Mouse (Mus musculus): Measurements from ENCODE around the gene Ccr6. TPM values are rescaled to one million over a fixed set of nuclear protein-coding genes. Genes with fewer than 3 reads are reported as not detected.
"Not testable (repeated sequence)": the region's sequence is repeated elsewhere in the genome, so short reads cannot be mapped to it uniquely, and the experiment has no call there.

The Ccr6 gene
- polyA plus RNA-seq, 1 experiment: not detected

DNA sequence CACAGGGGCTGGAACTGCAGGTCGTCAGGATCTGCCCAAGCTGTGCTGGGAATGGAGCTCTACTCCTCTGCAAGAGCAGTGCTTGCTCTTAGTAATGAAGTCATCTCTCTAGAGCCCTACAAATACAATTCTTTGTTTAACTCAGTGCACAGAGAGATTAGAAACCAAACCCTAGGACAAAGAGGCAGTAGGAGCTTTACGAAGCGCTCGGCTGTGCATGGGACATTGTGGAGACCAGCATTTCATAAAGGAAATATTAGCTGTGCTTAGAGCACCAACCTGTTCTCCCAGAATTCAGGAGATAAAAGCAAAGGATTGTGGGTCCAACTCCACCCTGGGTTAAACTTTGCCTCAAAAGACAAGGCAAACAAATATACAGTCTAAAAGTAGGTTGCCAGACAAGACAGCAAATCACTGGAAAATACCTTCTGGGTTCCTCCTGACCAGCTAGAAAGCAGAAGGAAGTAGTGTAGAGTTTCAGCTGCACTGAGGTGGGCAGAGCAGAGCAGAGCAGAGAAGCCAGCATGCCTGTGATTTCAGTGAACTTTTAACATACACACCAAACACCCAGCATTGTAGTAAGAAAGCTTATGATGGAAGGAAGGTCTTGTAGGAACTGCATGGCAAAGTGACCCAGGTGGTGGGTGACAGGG, 10.4 kb downstream of the Ccr6 start:
- H3K27ac ChIP-seq (ENCODE audit: insufficient read depth, low read depth, low read length): no peak overlapping the region
- TF ChIP-seq CTCF (IDR thresholded peaks at IDR 0.05; ENCODE audit: low read depth, low read length) (no peak), POLR2A (IDR thresholded peaks at IDR 0.05; ENCODE audit: borderline replicate concordance, low read depth, low read length) (no peak)
- no peaks in the 10 kb centered on the region for H3K4me1 ChIP-seq (ENCODE audit: control insufficient read depth, insufficient read depth, low read length)
- H3K4me3 ChIP-seq (ENCODE audit: insufficient read depth, low read length): no peak overlapping the region

DNA sequence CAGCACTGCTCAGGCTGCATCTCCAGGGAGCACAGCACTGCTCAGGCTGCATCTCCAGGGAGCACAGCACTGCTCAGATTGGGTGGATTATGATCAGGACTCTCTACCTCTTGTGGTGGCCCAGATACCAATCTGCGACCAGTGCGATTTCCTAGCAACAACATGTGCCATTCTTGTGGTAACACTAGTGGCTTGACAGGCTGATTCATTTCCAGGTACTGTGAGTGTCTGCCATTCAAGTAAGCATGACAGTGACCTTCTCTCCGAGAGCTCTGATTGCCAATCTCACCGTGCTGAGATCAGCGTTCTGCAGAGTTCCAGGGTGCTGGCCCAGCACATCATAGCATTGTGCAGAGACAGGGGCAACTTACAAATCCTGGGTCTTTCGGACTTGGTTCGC, 15.9 kb downstream of the Ccr6 start:
- no peak for TF ChIP-seq CTCF (IDR thresholded peaks at IDR 0.05; ENCODE audit: low read depth, low read length)
- TF ChIP-seq POLR2A (IDR thresholded peaks at IDR 0.05; ENCODE audit: borderline replicate concordance, low read depth, low read length): no peak
- no peak overlapping the region for H3K27ac ChIP-seq (ENCODE audit: insufficient read depth, low read depth, low read length)
- no peak overlapping the region for H3K4me3 ChIP-seq (ENCODE audit: insufficient read depth, low read length)
- no peaks in the 10 kb centered on the region for H3K4me1 ChIP-seq (ENCODE audit: control insufficient read depth, insufficient read depth, low read length)

GRCm38 (mm10) chr17:8254268-8254667, 18.4 kb downstream of the Ccr6 start:
- H3K4me3 ChIP-seq (ENCODE audit: insufficient read depth, low read length): no peak overlapping the region
- TF ChIP-seq POLR2A (IDR thresholded peaks at IDR 0.05; ENCODE audit: borderline replicate concordance, low read depth, low read length) (no peak), CTCF (IDR thresholded peaks at IDR 0.05; ENCODE audit: low read depth, low read length) (no peak)
- H3K4me1 ChIP-seq (ENCODE audit: control insufficient read depth, insufficient read depth, low read length): no peaks in the 10 kb centered on the region
- H3K27ac ChIP-seq (ENCODE audit: insufficient read depth, low read depth, low read length): no peak overlapping the region

DNA sequence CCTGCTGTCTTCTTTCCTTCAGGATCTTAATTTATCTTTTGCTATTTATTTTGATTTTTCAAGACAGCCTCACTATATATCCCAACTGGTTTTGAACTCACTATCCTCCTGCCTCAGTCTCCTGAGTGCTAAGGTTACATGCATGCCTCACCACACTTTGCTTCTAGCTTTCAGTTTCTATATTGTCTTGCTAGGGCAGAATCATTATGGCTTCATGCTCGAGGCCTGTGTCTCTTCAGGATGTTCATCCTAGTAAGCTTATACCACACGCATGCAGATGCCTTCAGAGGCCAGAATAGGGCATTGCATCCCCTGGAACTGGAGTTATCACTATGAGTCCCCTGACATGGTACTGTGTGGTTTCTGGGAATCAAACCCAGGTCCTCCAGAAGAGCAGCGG, 19.1 kb downstream of the Ccr6 start:
- H3K4me3 ChIP-seq (ENCODE audit: insufficient read depth, low read length): no peak overlapping the region
- TF ChIP-seq CTCF (IDR thresholded peaks at IDR 0.05; ENCODE audit: low read depth, low read length): no peak
- TF ChIP-seq POLR2A (IDR thresholded peaks at IDR 0.05; ENCODE audit: borderline replicate concordance, low read depth, low read length): no peak
- H3K27ac ChIP-seq (ENCODE audit: insufficient read depth, low read depth, low read length): no peak overlapping the region
- no peaks in the 10 kb centered on the region for H3K4me1 ChIP-seq (ENCODE audit: control insufficient read depth, insufficient read depth, low read length)

DNA sequence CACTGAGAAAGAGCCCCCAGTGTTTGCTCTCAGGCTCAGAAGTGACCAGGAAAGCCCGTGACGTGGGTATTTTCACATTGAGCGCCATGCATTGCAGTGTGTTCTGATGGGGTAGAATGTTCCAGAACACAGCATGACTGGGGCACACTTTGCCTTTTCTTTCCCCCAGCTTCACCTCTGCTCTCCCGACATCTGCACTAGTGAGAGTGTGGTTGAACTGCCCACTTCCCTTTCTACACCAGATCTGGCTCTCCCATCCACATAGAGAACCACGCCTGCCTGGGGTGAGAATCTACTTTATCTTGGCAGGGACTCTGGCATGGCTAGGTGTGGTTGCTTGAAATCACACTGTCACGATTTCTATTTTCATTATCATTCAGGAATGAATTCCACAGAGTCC, 19.7 kb downstream of the Ccr6 start:
- no peak overlapping the region for H3K27ac ChIP-seq (ENCODE audit: insufficient read depth, low read depth, low read length)
- no peak overlapping the region for H3K4me3 ChIP-seq (ENCODE audit: insufficient read depth, low read length)
- H3K4me1 ChIP-seq (ENCODE audit: control insufficient read depth, insufficient read depth, low read length): no peaks in the 10 kb centered on the region
- TF ChIP-seq POLR2A (IDR thresholded peaks at IDR 0.05; ENCODE audit: borderline replicate concordance, low read depth, low read length): no peak
- no peak for TF ChIP-seq CTCF (IDR thresholded peaks at IDR 0.05; ENCODE audit: low read depth, low read length)

- Histone ChIP-seq H3K27ac (ENCODE audit: insufficient read depth, low read depth, low read length) (no peak overlapping the region), H3K4me1 (ENCODE audit: control insufficient read depth, insufficient read depth, low read length) (no peaks in the 10 kb centered on the region), H3K4me3 (ENCODE audit: insufficient read depth, low read length) (no peak overlapping the region)
- no peak for TF ChIP-seq CTCF (IDR thresholded peaks at IDR 0.05; ENCODE audit: low read depth, low read length)
- no peak for TF ChIP-seq POLR2A (IDR thresholded peaks at IDR 0.05; ENCODE audit: borderline replicate concordance, low read depth, low read length)
Measured at GRCm38 (mm10) chr17:8256982-8257381, 21.1 kb downstream of the Ccr6 start.

- peak overlapping the region; percentile 15; the same call in 1 of the 2 replicates for H3K27ac ChIP-seq (ENCODE audit: insufficient read depth, low read depth, low read length)
- not testable (repeated sequence) for H3K4me1 ChIP-seq (ENCODE audit: control insufficient read depth, insufficient read depth, low read length); H3K4me3 ChIP-seq (ENCODE audit: insufficient read depth, low read length)
Measured at GRCm38 (mm10) chr17:8264638-8265037, 28.8 kb downstream of the Ccr6 start.

GRCm38 (mm10) chr17:8272054-8272749, 36.4 kb downstream of the Ccr6 start:
- Histone ChIP-seq H3K4me3 (ENCODE audit: insufficient read depth, low read length) (no peak overlapping the region), H3K27ac (ENCODE audit: insufficient read depth, low read depth, low read length) (no peak overlapping the region), H3K4me1 (ENCODE audit: control insufficient read depth, insufficient read depth, low read length) (peaks cover 40% of the 10 kb centered on the region)
- TF ChIP-seq CTCF (IDR thresholded peaks at IDR 0.05; ENCODE audit: low read depth, low read length): no peak
- no peak for TF ChIP-seq POLR2A (IDR thresholded peaks at IDR 0.05; ENCODE audit: borderline replicate concordance, low read depth, low read length)

- TF ChIP-seq CTCF (IDR thresholded peaks at IDR 0.05; ENCODE audit: low read depth, low read length) (no peak), POLR2A (IDR thresholded peaks at IDR 0.05; ENCODE audit: borderline replicate concordance, low read depth, low read length) (no peak)
- Histone ChIP-seq H3K4me1 (ENCODE audit: control insufficient read depth, insufficient read depth, low read length) (peaks cover 40% of the 10 kb centered on the region), H3K27ac (ENCODE audit: insufficient read depth, low read depth, low read length) (no peak overlapping the region), H3K4me3 (ENCODE audit: insufficient read depth, low read length) (no peak overlapping the region)
Measured at GRCm38 (mm10) chr17:8272951-8273350, 37.1 kb downstream of the Ccr6 start.

- Histone ChIP-seq H3K4me3 (ENCODE audit: insufficient read depth, low read length) (no peak overlapping the region), H3K27ac (ENCODE audit: insufficient read depth, low read depth, low read length) (no peak overlapping the region), H3K4me1 (ENCODE audit: control insufficient read depth, insufficient read depth, low read length) (peaks cover 34% of the 10 kb centered on the region)
- TF ChIP-seq CTCF (IDR thresholded peaks at IDR 0.05; ENCODE audit: low read depth, low read length) (no peak), POLR2A (IDR thresholded peaks at IDR 0.05; ENCODE audit: borderline replicate concordance, low read depth, low read length) (no peak)
Measured at GRCm38 (mm10) chr17:8276071-8276470, 40.2 kb downstream of the Ccr6 start.
